22 mouse cellular contexts compared by ENCODE assay signal in the genomic region with DNA sequence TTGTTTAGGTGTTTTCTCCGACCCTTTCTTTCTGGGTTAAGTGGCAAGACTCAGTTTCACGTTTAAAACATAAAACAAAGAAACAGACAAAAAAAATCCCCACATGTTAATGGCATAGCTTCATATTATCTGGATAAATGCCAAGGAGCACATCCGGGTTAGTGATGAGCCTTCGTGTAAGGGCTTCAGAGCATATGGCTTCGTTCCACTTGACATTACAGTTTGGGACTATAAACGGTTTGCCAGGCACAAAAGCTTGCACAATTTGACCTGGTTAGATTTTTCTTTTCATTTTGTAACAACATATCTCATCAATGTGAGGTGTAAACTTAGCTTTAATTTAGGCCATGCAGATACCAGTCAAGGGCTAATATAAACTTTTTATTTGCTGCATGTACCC. TPM values are rescaled to one million over a fixed set of nuclear protein-coding genes. Genes with fewer than 3 reads are reported as not detected.
DNase-seq lines count a peak whose midpoint lies in the region; ATAC-seq and TF ChIP-seq lines count a peak whose summit lies in the region.
"Had no signal": no experiment of that assay in that cellular context is flagged by ENCODE, and none has a peak within 500 bp of the region (broad histone marks: within the 10 kb centered on the region; RNA-seq: fewer than 3 reads in every experiment).

No protein-coding gene starts in this region.

- no peak overlapping the region for H3K9ac ChIP-seq in limb, embryonic 14.5 days (ENCODE audit: low read depth, low read length, severe bottlenecking)
- no peak overlapping the region for H3K9ac ChIP-seq in lung, embryonic 16.5 days (ENCODE audit: low read length)
- H3K9ac ChIP-seq: embryonic facial prominence, embryonic 13.5 days; forebrain, embryonic 12.5 days; heart, embryonic 13.5 days had no signal

- H3K27me3 ChIP-seq in limb, embryonic 14.5 days (ENCODE audit: control insufficient read depth, insufficient read depth, low read length), result no peaks in the 10 kb centered on the region
- no peaks in the 10 kb centered on the region for H3K27me3 ChIP-seq in limb, embryonic 10.5 days (ENCODE audit: low read depth, poor library complexity, severe bottlenecking)
- H3K27me3 ChIP-seq in lung, embryonic 16.5 days (ENCODE audit: control insufficient read depth, insufficient read depth, low read depth, low read length), result no peaks in the 10 kb centered on the region
- H3K27me3 ChIP-seq: embryonic facial prominence, embryonic 13.5 days; forebrain, embryonic 12.5 days; heart, embryonic 13.5 days had no signal

- no peak overlapping the region for H3K4me2 ChIP-seq in limb, embryonic 14.5 days (replicated peaks; ENCODE audit: low read depth, low read length, severe bottlenecking)
- H3K4me2 ChIP-seq in lung, embryonic 16.5 days (ENCODE audit: low read depth, low read length), result no peak overlapping the region
- H3K4me2 ChIP-seq: embryonic facial prominence, embryonic 13.5 days; forebrain, embryonic 12.5 days; heart, embryonic 13.5 days had no signal

- H3K9me3 ChIP-seq in limb, embryonic 14.5 days (ENCODE audit: control insufficient read depth, low read length), result no peaks in the 10 kb centered on the region
- no peaks in the 10 kb centered on the region for H3K9me3 ChIP-seq in limb, embryonic 10.5 days (replicated peaks)
- no peaks in the 10 kb centered on the region for H3K9me3 ChIP-seq in lung, embryonic 16.5 days (ENCODE audit: control insufficient read depth, low read length)
- H3K9me3 ChIP-seq: embryonic facial prominence, embryonic 13.5 days; forebrain, embryonic 12.5 days; G1E; heart, embryonic 13.5 days had no signal

- no peak for TF ChIP-seq POLR2A in limb, embryonic 14.5 days (IDR thresholded peaks at IDR 0.05; ENCODE audit: borderline replicate concordance, extremely low read depth, insufficient read depth, insufficient read length)

- no peak overlapping the region for H3K4me3 ChIP-seq in limb, embryonic 14.5 days (replicated peaks; ENCODE audit: low read length)
- H3K4me3 ChIP-seq in limb, embryonic 10.5 days, result no peak overlapping the region
- no peak overlapping the region for H3K4me3 ChIP-seq in lung, embryonic 16.5 days (ENCODE audit: low read length)
- H3K4me3 ChIP-seq: embryonic facial prominence, embryonic 13.5 days; forebrain, embryonic 12.5 days; heart, embryonic 13.5 days had no signal

- peak; percentile 7 to 10 for DNase-seq in cerebellum, postnatal 10 days
- no peak for DNase-seq in cerebellum, adult 11 months
- DNase-seq in limb, embryonic 14.5 days (ENCODE audit: low spot score), result peak; percentile 13
- no peak for DNase-seq in limb, embryonic 10.5 days (ENCODE audit: low spot score)
- no peak for DNase-seq in lung, postnatal 4 days
- peak; percentile 25 for DNase-seq in retina, postnatal 1 day
- DNase-seq in retina, embryonic 14.5 days (ENCODE audit: low spot score), result no peak
- DNase-seq: adrenal gland, adult 8-10 months; adrenal gland, postnatal 36 days; B cell, adult 2 months; cerebellum, adult 11-12 months; cerebellum, adult 9-10 months; cerebellum, postnatal 36 days; gastrocnemius, postnatal 36 days; heart, adult 11 months; heart, postnatal 36 days had no signal

- H3K27ac ChIP-seq in limb, embryonic 14.5 days (replicated peaks; ENCODE audit: low read depth, low read length), result no peak overlapping the region
- no peak overlapping the region for H3K27ac ChIP-seq in limb, embryonic 10.5 days
- no peak overlapping the region for H3K27ac ChIP-seq in lung, embryonic 16.5 days (ENCODE audit: low read length)
- H3K27ac ChIP-seq: embryonic facial prominence, embryonic 13.5 days; forebrain, embryonic 12.5 days; heart, embryonic 13.5 days had no signal

- ATAC-seq in limb, embryonic 14.5 days (ENCODE audit: low FRiP score, low read depth), result no peak
- ATAC-seq in lung, embryonic 16.5 days (ENCODE audit: low read depth), result peak; percentile 67; the same call in 1 of the 2 replicates
- ATAC-seq: CD4-positive, CD25-positive, alpha-beta regulatory T cell, adult 4 months had no signal

- no peaks in the 10 kb centered on the region for H3K36me3 ChIP-seq in limb, embryonic 14.5 days (ENCODE audit: control insufficient read depth, insufficient read depth, low read length)
- no peaks in the 10 kb centered on the region for H3K36me3 ChIP-seq in limb, embryonic 10.5 days
- no peaks in the 10 kb centered on the region for H3K36me3 ChIP-seq in lung, embryonic 16.5 days (ENCODE audit: control insufficient read depth, insufficient read depth, low read length)
- H3K36me3 ChIP-seq: embryonic facial prominence, embryonic 13.5 days; forebrain, embryonic 12.5 days; G1E; heart, embryonic 13.5 days had no signal

- H3K4me1 ChIP-seq in limb, embryonic 14.5 days (ENCODE audit: control insufficient read depth, insufficient read depth, low read length), result no peaks in the 10 kb centered on the region
- H3K4me1 ChIP-seq in limb, embryonic 10.5 days, result no peaks in the 10 kb centered on the region
- 0 out of 2 replicates have a peak, but pooled peaks cover 5% of the 10 kb centered on the region for H3K4me1 ChIP-seq in lung, embryonic 16.5 days (replicated peaks; ENCODE audit: control insufficient read depth, insufficient read depth, low read length)
- H3K4me1 ChIP-seq: embryonic facial prominence, embryonic 13.5 days; forebrain, embryonic 12.5 days; heart, embryonic 13.5 days had no signal

- WGBS in limb, embryonic 14.5 days, result 51% methylated on average over 6 of the region's 6 CpGs
- 84% methylated on average over 6 of the region's 6 CpGs for WGBS in limb, embryonic 10.5 days
- WGBS in lung, embryonic 16.5 days, result 35% methylated on average over 6 of the region's 6 CpGs

RNA-seq across cellular contexts. Expression of gene Dmac1, which starts 17.9 kb away (rescaled TPM):
- polyA plus RNA-seq in limb, embryonic 14.5 days (2012; rRNA removed), result 92.3 and 112 TPM in 2 replicates
- polyA plus RNA-seq in limb, embryonic 14.5 days (2014; fragmentation: Nextera tagmentation; extraction: Ambion mirVana), result 129 and 130 TPM in 2 replicates
- 99.6 and 105 TPM in 2 replicates for polyA plus RNA-seq in limb, embryonic 10.5 days (2016; fragmentation: Nextera tagmentation; extraction: Ambion mirVana)
- polyA plus RNA-seq in lung, embryonic 16.5 days (2015; fragmentation: Nextera tagmentation; extraction: Ambion mirVana), result 129 and 138 TPM in 2 replicates

Comparison
In these comparisons a context has a peak if more than half of its experiments do, and no peak if none do; other contexts are left out.
1. DNase-seq: peak in cerebellum, postnatal 10 days (2 of 2), limb, embryonic 14.5 days (single experiment) and retina, postnatal 1 day (single experiment); none in cerebellum, adult 11 months (single experiment), limb, embryonic 10.5 days (single experiment), lung, postnatal 4 days (0 of 2) and retina, embryonic 14.5 days (single experiment).